Mouse (Mus musculus): Measurements from ENCODE around the gene Il15.
A peak's percentile ranks its signal among the peaks of the same experiment; 100 is the strongest.

Gene Il15

DNA sequence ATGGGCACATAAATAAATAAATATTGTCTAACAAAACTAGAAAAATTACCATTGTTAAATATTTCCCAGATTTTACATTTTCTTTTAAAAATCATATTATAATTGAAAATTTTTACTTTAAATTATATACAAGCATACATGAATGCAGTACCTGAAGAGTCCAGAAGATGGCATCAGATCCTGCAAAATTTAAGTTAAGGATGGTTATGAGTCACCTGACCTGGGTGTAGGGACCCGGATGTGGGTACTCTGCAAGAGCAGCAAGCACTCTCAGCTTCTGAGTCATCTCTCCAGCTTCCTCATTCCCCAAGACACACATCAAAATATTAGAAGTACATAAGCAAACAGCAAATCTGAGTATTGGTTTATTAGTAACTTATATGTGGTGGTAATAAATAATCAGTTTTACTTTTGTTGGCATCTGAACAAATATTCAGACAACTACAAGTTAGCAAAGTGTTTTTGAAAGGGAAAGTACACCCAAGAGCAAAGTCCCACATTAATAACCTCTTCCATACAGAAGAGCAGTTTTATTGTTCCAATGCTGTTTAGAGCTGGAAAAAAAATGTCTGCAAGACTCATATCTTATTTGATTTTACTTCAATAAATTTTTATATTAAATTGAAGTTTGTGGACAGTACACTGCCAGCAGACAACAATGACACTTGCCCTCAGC, 51.6 kb downstream of the Il15 start:
- DNase-seq = peak; percentile 5 to 13

DNA sequence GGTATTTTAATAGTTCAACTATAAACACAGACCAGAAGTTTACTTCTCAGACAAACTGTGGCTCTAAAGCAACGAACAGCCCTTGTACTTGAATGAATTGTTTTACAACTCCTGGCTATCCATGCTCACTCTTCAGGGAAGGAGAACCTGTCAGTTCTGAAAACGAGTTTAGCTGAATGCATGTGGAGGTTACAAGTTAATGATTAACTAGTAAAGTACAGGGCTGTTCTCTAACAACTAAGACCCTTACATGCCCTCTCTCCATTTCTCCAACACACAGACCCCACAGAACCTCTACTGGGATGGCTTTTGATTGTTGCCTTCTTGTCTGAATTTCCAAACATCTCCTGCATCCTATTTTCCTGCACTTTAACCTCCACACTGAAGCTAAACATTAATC, 53.7 kb downstream of the Il15 start:
- DNase-seq = no peak

DNA sequence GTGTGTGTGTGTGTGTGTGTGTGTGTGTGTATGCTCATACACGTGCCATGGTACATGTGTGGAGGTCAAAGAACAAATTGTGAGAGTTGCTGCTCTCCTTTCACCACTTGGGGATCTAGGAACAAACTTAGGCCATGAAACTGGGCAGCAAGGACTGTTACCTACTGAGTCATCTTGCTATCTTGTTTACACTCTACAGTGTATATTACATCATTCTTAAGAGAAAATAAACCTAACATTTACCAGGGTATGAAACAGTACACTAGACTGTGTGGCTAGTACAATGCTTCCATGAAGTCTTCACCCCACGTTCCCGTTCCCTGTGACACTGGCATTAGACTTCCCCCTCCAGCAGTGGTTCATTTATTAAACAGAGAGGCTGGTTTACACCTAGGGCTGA, 56.5 kb downstream of the Il15 start:
- no peak for DNase-seq

DNA sequence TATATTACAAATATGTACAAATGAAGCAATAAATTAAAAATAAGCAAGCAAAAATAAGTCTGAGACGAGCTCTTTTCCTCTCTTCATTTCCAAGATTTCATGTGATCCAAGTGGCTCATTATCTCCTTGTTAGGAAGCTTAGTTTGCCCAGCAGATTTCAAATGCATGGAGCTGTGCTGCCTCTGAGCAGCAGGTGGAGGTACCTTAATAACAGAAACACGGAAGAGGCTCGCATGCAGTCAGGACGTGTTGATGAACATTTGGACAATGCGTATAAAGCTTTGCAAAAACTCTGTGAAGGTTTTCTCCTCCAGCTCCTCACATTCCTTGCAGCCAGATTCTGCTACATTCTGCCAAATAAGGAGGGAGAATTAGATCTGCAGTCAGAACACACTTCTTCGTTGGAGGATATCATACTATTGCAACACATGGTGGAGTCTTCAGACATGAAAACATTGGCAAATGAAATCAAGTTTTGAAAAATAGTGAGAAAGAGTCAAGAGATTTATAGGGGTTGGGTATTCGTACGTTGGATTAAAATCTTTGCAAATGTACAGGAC, 71.3 kb downstream of the Il15 start:
- no peak for DNase-seq

DNA sequence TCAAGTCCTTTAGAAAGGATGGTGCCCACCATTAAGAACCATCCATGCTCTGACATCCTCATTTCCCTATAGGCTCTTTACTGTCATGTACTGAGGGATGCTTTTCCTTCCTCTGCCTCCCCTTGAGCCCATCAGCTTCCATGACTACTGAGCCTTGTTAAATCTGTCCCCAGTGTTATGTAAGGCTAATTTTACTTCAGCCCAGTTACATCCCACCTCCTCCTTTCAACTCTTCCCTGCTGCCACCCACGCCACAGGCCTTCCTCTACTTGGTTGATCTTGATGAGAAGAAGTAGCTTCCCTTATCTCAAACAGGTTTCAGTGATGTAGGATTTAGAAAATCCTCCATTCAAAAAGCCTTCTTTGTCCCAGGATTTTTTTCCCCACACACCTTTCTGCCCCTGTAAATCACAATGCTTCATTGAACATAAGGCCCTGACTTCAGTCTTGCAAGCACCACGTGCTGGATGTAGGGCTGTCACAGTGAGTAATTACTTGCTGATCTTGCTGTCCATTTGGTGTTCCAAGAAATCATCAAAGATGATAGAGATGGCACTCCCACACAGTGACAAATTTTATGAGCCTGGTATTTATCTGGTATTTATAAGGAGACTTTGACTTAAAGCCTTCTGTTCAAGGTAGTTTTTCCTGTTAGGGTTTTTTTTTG, 74.9 kb downstream of the Il15 start:
- no peak for DNase-seq

DNA sequence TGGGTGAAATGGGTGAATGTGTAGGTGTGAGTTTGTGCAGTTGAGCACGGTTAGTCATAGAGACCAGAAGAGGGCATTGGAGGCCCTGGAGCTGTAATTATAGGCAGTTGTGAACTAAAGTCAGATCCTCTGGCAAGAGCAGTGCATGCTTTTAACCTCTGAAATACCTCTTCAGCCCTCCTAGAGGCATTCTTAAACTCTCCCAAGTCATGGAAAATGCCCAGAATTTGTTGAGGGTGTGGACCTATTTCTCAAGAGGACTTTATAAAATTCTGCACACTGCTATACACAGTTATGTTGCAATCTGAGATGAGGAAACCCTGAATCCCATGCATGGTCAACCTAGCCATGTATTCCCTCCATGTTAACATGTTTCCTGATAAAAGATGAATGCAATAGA, 77.0 kb downstream of the Il15 start:
- DNase-seq = no peak

DNA sequence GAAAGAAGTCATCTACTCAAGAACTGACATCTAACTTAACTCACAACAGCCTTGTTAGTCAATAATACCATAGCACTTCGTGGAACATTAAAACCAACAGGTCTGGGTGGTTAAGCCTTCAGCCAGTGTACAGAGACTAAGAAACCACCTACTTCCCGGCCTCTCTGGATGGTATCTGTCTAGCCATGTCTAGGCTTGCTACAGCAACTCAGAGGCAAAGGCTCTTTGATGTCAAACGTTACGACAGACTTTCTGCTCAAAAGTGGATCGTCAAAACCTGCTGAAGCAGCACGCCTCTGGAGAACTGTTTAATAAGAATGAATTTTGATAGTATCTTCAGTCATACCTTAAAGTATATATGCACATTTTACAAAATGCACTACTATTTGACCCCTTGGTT, 77.4 kb downstream of the Il15 start:
- DNase-seq = no peak

DNA sequence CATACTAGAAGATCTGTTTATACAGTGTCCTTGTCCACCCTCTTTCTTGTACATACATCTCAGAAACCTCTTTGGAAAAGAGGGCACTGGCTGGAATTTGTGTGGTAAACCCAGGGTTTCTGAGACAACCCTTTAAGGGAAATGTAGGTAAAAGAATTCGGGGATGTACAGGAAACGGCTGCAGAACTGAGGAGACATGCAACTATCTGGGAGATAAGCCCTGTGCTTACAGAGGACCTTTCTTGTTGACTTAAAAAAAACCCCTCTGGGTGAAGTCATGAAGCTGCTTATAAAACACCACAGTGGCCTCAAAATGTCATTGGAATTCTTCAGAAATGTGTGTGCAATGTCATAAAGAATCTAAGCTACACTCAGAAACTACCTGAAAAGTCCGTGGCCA, 85.6 kb downstream of the Il15 start:
- DNase-seq = no peak

DNA sequence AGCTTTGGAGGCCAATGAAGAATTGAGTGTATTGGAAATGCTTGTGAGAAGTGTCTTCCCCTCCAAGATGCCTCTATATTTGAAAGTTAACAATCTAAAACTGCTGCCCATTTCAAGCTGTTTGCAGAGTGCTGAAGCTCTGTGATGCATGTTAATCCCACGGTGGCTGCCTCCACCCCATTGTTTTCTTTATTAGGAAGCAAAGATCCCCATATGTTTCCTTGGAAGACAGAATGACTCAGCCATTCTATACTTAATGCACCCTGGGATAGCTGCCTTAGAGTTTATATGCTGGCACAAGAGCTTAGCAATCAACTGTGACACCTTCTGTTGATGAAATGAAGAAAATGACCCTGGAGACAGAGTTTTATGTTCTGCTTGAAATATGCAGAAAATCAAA, 96.6 kb downstream of the Il15 start:
- DNase-seq = peak in 1 of 2 experiments; percentile 21

DNA sequence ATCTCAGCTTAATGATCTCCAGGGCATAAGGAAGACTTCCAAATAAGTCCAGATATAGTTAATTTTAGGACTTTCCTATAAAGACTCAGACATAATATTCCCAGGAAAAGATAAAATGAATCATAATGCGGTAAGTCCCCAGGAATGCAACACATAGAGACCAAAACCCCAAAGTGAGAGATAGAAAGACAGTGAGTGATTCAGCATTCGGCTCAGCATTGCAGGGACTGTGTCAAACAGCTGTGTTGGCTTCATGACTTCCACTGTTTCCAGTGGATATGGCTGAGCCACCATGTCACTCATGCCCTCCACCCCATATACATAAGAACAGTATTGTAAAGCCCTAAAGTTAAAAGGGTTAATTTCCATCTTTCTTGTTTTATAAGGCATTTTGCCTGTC, 106.8 kb downstream of the Il15 start:
- no peak for DNase-seq

DNA sequence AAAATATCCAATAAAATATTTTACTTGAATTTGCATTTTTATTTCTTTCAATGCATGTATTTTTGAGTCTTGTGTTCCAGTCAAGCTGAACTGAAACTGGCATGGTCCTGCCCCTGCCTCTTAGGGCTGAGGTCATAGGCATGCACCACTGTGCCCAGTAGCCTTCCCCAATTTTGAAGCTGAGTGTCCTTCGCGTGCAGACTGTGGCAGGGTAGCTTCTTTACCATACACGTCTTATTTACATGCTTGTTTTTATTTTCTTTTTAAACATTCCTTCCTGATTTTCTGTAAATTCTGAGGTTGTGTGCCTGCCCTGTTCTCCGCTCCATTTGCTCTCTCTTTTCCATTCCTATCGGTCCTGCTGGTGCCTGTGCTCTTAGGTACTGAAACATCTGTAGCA, 111.4 kb downstream of the Il15 start:
- no peak for DNase-seq

DNA sequence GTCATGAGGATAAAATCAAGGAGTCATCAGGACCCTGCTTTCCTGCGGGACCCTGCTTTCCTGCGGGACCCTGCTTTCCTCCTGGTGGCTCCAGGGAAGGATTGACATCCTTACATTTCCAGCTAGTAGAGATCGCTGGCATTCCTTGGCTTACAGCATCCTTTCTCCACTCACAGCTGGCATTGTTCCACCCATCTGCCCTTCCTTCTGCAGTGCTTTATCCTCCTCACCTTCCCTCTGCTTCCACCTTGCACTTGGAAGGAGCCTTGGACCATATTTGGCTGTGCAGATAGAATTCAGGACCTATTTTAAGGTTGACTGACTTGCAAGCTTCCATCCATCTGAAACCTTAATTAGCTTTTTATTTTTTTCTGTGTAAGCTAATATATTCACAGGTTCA, 117.2 kb downstream of the Il15 start:
- peak; percentile 87 to 88 for DNase-seq

DNA sequence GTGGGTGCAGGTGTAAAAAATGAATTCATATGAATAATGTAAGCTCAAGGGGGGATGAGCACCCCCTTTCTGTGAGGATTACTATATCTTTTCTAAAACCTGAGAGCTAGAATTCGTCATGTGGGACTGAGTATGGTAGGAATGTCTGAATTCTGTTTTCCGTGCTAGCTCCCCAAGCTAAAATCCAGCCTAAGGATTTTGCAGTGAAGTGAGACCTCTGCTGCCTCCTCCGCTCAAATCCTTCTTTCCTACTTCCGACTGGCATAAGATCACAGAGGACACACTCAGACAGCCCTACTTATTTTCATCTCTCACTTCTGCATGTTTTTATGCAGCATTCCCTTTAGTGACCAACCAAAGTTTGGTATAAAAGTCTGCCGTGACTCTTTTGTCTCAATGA, 121.0 kb downstream of the Il15 start:
- DNase-seq = no peak
